Mouse (Mus musculus): Measurements from ENCODE around the gene 4930519P11Rik. TPM values are rescaled to one million over a fixed set of nuclear protein-coding genes. Genes with fewer than 3 reads are reported as not detected.
A peak's percentile ranks its signal among the peaks of the same experiment; 100 is the strongest.

Gene 4930519P11Rik
- not detected in 2 replicates for total RNA-seq (2014; fragmentation: Nextera tagmentation)
- 0.52 TPM in 1 of 2 replicates, not detected in the other for total RNA-seq (2017)
- 1.5 and 1.7 TPM in 2 replicates for polyA plus RNA-seq (2012)

GRCm38 (mm10) chr2:154613118-154614115, at the start of gene 4930519P11Rik, which contains the start of gene Zfp341:
Gene 4930519P11Rik, minus strand, starts transcription at chr2:154613437.
Gene Zfp341, plus strand, starts transcription at chr2:154613297.
- ATAC-seq (ENCODE audit: extremely low read depth, insufficient number of reproducible peaks, low FRiP score, poor library complexity, severe bottlenecking) (peak; percentile 66), DNase-seq (ENCODE audit: low spot score) (peak; percentile 88)
- H3K9me3 ChIP-seq (replicated peaks) = no peaks in the 10 kb centered on the region
- 0 out of 2 replicates have a peak, but pooled peaks cover 4% of the 10 kb centered on the region for H3K27me3 ChIP-seq (ENCODE audit: insufficient read depth, low read length)
- H3K36me3 ChIP-seq (replicated peaks) = peaks cover 7% of the 10 kb centered on the region
- peak within 1 kb of the TSS; percentile 78 for H3K4me3 ChIP-seq (ENCODE audit: low read depth, low read length)
- TF ChIP-seq POLR2AphosphoS5 (IDR thresholded peaks at IDR 0.05; ENCODE audit: insufficient replicate concordance, low read depth, low read length) (no peak), CTCF (IDR thresholded peaks at IDR 0.05; ENCODE audit: low read depth, low read length) (peak; percentile 53; the same call in 1 of the 2 replicates)
- H3K4me1 ChIP-seq (ENCODE audit: insufficient read depth, low read depth, low read length) = peaks cover 59% of the 10 kb centered on the region

- no peak for TF ChIP-seq GATA2 (IDR thresholded peaks at IDR 0.05; ENCODE audit: borderline replicate concordance, low read depth, low read length)
- TF ChIP-seq GATA1 (IDR thresholded peaks at IDR 0.05; ENCODE audit: borderline replicate concordance, low read length) = no peak
- TF ChIP-seq TAL1 (conservative IDR thresholded peaks at IDR 0.05; ENCODE audit: low read depth, low read length) = no peak
- no peak for TF ChIP-seq CTCF (IDR thresholded peaks at IDR 0.05; ENCODE audit: low read depth, low read length)
- no peak for TF ChIP-seq POLR2AphosphoS5 (IDR thresholded peaks at IDR 0.05; ENCODE audit: insufficient replicate concordance, low read depth, low read length)
- ATAC-seq (ENCODE audit: extremely low read depth, insufficient number of reproducible peaks, low FRiP score, poor library complexity, severe bottlenecking) (no peak), DNase-seq (ENCODE audit: low spot score) (no peak)
- Histone ChIP-seq H3K4me1 (ENCODE audit: insufficient read depth, low read depth, low read length) (peaks cover 41% of the 10 kb centered on the region), H3K9me3 (replicated peaks) (no peaks in the 10 kb centered on the region), H3K4me3 (ENCODE audit: low read depth, low read length) (no peak overlapping the region; the same call in 1 of the 2 replicates), H3K36me3 (replicated peaks) (peaks cover 54% of the 10 kb centered on the region), H3K27me3 (ENCODE audit: insufficient read depth, low read length) (no peaks in the 10 kb centered on the region)
These were observed 46.4 kb upstream of the 4930519P11Rik start for GRCm38 (mm10) chr2:154659531-154660074.

GRCm38 (mm10) chr2:154659070-154659469, 45.8 kb upstream of the 4930519P11Rik start:
- no peaks in the 10 kb centered on the region for H3K9me3 ChIP-seq (replicated peaks)
- no peak for TF ChIP-seq CTCF (IDR thresholded peaks at IDR 0.05; ENCODE audit: low read depth, low read length)
- TF ChIP-seq GATA1 (IDR thresholded peaks at IDR 0.05; ENCODE audit: borderline replicate concordance, low read length) = no peak
- no peak for TF ChIP-seq TAL1 (conservative IDR thresholded peaks at IDR 0.05; ENCODE audit: low read depth, low read length)
- no peak for TF ChIP-seq POLR2AphosphoS5 (IDR thresholded peaks at IDR 0.05; ENCODE audit: insufficient replicate concordance, low read depth, low read length)
- ATAC-seq (ENCODE audit: extremely low read depth, insufficient number of reproducible peaks, low FRiP score, poor library complexity, severe bottlenecking) (no peak), DNase-seq (ENCODE audit: low spot score) (no peak)
- H3K4me1 ChIP-seq (ENCODE audit: insufficient read depth, low read depth, low read length) = peaks cover 41% of the 10 kb centered on the region
- H3K27me3 ChIP-seq (ENCODE audit: insufficient read depth, low read length) = no peaks in the 10 kb centered on the region
- H3K36me3 ChIP-seq (replicated peaks) = peaks cover 48% of the 10 kb centered on the region
- H3K4me3 ChIP-seq (ENCODE audit: low read depth, low read length) = no peak overlapping the region; the same call in 1 of the 2 replicates

- peak; percentile 70 for ATAC-seq (ENCODE audit: extremely low read depth, insufficient number of reproducible peaks, low FRiP score, poor library complexity, severe bottlenecking)
- no peaks in the 10 kb centered on the region for H3K9me3 ChIP-seq (replicated peaks)
- peaks cover 40% of the 10 kb centered on the region for H3K4me1 ChIP-seq (ENCODE audit: insufficient read depth, low read depth, low read length)
- TF ChIP-seq TAL1 (conservative IDR thresholded peaks at IDR 0.05; ENCODE audit: low read depth, low read length) (no peak), CTCF (IDR thresholded peaks at IDR 0.05; ENCODE audit: low read depth, low read length) (no peak), POLR2AphosphoS5 (IDR thresholded peaks at IDR 0.05; ENCODE audit: insufficient replicate concordance, low read depth, low read length) (no peak), GATA2 (IDR thresholded peaks at IDR 0.05; ENCODE audit: borderline replicate concordance, low read depth, low read length) (no peak), GATA1 (IDR thresholded peaks at IDR 0.05; ENCODE audit: borderline replicate concordance, low read length) (no peak)
- peak overlapping the region; percentile 90 for H3K4me3 ChIP-seq (ENCODE audit: low read depth, low read length)
- no peaks in the 10 kb centered on the region; the same call in 1 of the 2 replicates for H3K27me3 ChIP-seq (ENCODE audit: insufficient read depth, low read length)
- peak; percentile 73 for DNase-seq (ENCODE audit: low spot score)
- H3K36me3 ChIP-seq (replicated peaks) = peaks cover 38% of the 10 kb centered on the region
These were observed 44.4 kb upstream of the 4930519P11Rik start for GRCm38 (mm10) chr2:154657486-154658237.

- DNase-seq (ENCODE audit: low spot score) (peak; percentile 89), ATAC-seq (ENCODE audit: extremely low read depth, insufficient number of reproducible peaks, low FRiP score, poor library complexity, severe bottlenecking) (peak; percentile 91)
- Histone ChIP-seq H3K36me3 (replicated peaks) (peaks cover 31% of the 10 kb centered on the region), H3K9me3 (replicated peaks) (no peaks in the 10 kb centered on the region), H3K4me1 (ENCODE audit: insufficient read depth, low read depth, low read length) (peaks cover 39% of the 10 kb centered on the region), H3K27me3 (ENCODE audit: insufficient read depth, low read length) (peaks cover 3% of the 10 kb centered on the region; the same call in 1 of the 2 replicates), H3K4me3 (ENCODE audit: low read depth, low read length) (peak overlapping the region; percentile 90)
- TF ChIP-seq TAL1 (conservative IDR thresholded peaks at IDR 0.05; ENCODE audit: low read depth, low read length) = no peak
- no peak for TF ChIP-seq GATA1 (IDR thresholded peaks at IDR 0.05; ENCODE audit: borderline replicate concordance, low read length)
- no peak for TF ChIP-seq GATA2 (IDR thresholded peaks at IDR 0.05; ENCODE audit: borderline replicate concordance, low read depth, low read length)
- no peak for TF ChIP-seq CTCF (IDR thresholded peaks at IDR 0.05; ENCODE audit: low read depth, low read length)
- TF ChIP-seq POLR2AphosphoS5 (IDR thresholded peaks at IDR 0.05; ENCODE audit: insufficient replicate concordance, low read depth, low read length) = no peak
These were observed 43.7 kb upstream of the 4930519P11Rik start for GRCm38 (mm10) chr2:154656710-154657485.
